Mouse (Mus musculus) erythroblast, embryonic 14.5 days (primary cell): ENCODE measurements around the gene Kcnip2. TPM values are rescaled to one million over a fixed set of nuclear protein-coding genes. Genes with fewer than 3 reads are reported as not detected.

Experiments used
- H3K27me3 ChIP-seq: 2 replicates; pipeline ENCODE4 v1.6.1; 2012; ENCODE audit warnings: inconsistent platforms; ENCODE audit not compliant: control insufficient read depth
- H3K36me3 ChIP-seq: 2 replicates; pipeline ENCODE4 v1.6.1; 2012; ENCODE audit warnings: mild to moderate bottlenecking, inconsistent platforms; ENCODE audit not compliant: control insufficient read depth
- H3K4me1 ChIP-seq: 2 replicates; pipeline ENCODE4 v1.6.1; 2012; ENCODE audit warnings: inconsistent platforms; ENCODE audit not compliant: control insufficient read depth
- H3K4me3 ChIP-seq: replicated peaks from 2 replicates; pipeline ENCODE3; 2012; ENCODE audit warnings: moderate library complexity, mild to moderate bottlenecking, inconsistent platforms
- H3K9me3 ChIP-seq: 2 replicates; pipeline ENCODE4 v1.6.1; 2012; ENCODE audit warnings: low read length, inconsistent platforms, mixed read lengths; ENCODE audit not compliant: control insufficient read depth
- GATA1 ChIP-seq: IDR thresholded peaks from 2 replicates; pipeline ENCODE4 v1.6.1; 2012; ENCODE audit warnings: low read length, inconsistent platforms, mixed read lengths
- TAL1 ChIP-seq: IDR thresholded peaks from 3 replicates; pipeline ENCODE4 v1.6.1; 2012; ENCODE audit warnings: low read length, inconsistent platforms, mixed read lengths
- polyA plus RNA-seq: library from polyadenylated mRNA; stranded (reverse); fragments of >175 nt; gene quantifications from 2 replicates; pipeline ENCODE4 v1.2.3, GENCODE M21; 2012

Gene Kcnip2
- 0.33 and 0.46 TPM in 2 replicates for polyA plus RNA-seq

- Histone ChIP-seq H3K4me3 (no peak within 1 kb of the TSS), H3K9me3 (no peaks in the 10 kb centered on the region), H3K36me3 (no peaks in the 10 kb centered on the region; the same call in 1 of the 2 replicates), H3K27me3 (peaks cover 66% of the 10 kb centered on the region), H3K4me1 (peaks cover 11% of the 10 kb centered on the region)
- TF ChIP-seq GATA1 = no peak
Observed at GRCm38 (mm10) chr19:45815831-45816405, at the start of gene Kcnip2. TSS of gene Kcnip2 (minus strand) at chr19:45816061.

- H3K4me1 ChIP-seq = no peaks in the 10 kb centered on the region
- no peaks in the 10 kb centered on the region for H3K9me3 ChIP-seq
- H3K4me3 ChIP-seq = no peak overlapping the region
- no peaks in the 10 kb centered on the region for H3K27me3 ChIP-seq
- H3K36me3 ChIP-seq = no peaks in the 10 kb centered on the region
- TF ChIP-seq TAL1 = no peak
- TF ChIP-seq GATA1 = no peak
Observed at GRCm38 (mm10) chr19:45855284-45855920, 39.5 kb upstream of the Kcnip2 start.

- Histone ChIP-seq H3K4me3 (no peak overlapping the region), H3K4me1 (no peaks in the 10 kb centered on the region), H3K27me3 (no peaks in the 10 kb centered on the region), H3K9me3 (no peaks in the 10 kb centered on the region), H3K36me3 (no peaks in the 10 kb centered on the region)
- TF ChIP-seq GATA1 (no peak), TAL1 (no peak)
Observed at GRCm38 (mm10) chr19:45854521-45854920, 38.7 kb upstream of the Kcnip2 start.

- Histone ChIP-seq H3K4me1 (no peaks in the 10 kb centered on the region), H3K4me3 (no peak overlapping the region), H3K9me3 (no peaks in the 10 kb centered on the region), H3K27me3 (no peaks in the 10 kb centered on the region), H3K36me3 (no peaks in the 10 kb centered on the region)
- no peak for TF ChIP-seq TAL1
- no peak for TF ChIP-seq GATA1
Observed at GRCm38 (mm10) chr19:45847733-45848093, 31.9 kb upstream of the Kcnip2 start.

- Histone ChIP-seq H3K4me3 (no peak overlapping the region), H3K9me3 (no peaks in the 10 kb centered on the region), H3K36me3 (no peaks in the 10 kb centered on the region), H3K4me1 (no peaks in the 10 kb centered on the region), H3K27me3 (no peaks in the 10 kb centered on the region)
- TF ChIP-seq TAL1 = no peak
- no peak for TF ChIP-seq GATA1
Observed at GRCm38 (mm10) chr19:45847016-45847732, 31.3 kb upstream of the Kcnip2 start.

- no peaks in the 10 kb centered on the region for H3K4me1 ChIP-seq
Observed at GRCm38 (mm10) chr19:45844209-45844608, 28.3 kb upstream of the Kcnip2 start.

GRCm38 (mm10) chr19:45843424-45843823 lies 27.6 kb upstream of the Kcnip2 start:
- H3K27me3 ChIP-seq = no peaks in the 10 kb centered on the region
- H3K4me3 ChIP-seq = no peak overlapping the region
- TF ChIP-seq TAL1 = no peak
- TF ChIP-seq GATA1 = no peak
- H3K9me3 ChIP-seq = no peaks in the 10 kb centered on the region
- no peaks in the 10 kb centered on the region for H3K4me1 ChIP-seq
- H3K36me3 ChIP-seq = no peaks in the 10 kb centered on the region

More at GRCm38 (mm10) chr19:45844209-45844608, 28.3 kb upstream of the Kcnip2 start:
- Histone ChIP-seq H3K9me3 (no peaks in the 10 kb centered on the region), H3K27me3 (no peaks in the 10 kb centered on the region), H3K4me3 (no peak overlapping the region), H3K36me3 (no peaks in the 10 kb centered on the region)
- TF ChIP-seq TAL1 = no peak
- TF ChIP-seq GATA1 = no peak

GRCm38 (mm10) chr19:45837050-45837994 lies 21.5 kb upstream of the Kcnip2 start:
- H3K36me3 ChIP-seq = no peaks in the 10 kb centered on the region
- TF ChIP-seq GATA1 (no peak), TAL1 (no peak)
- H3K27me3 ChIP-seq = no peaks in the 10 kb centered on the region
- H3K4me1 ChIP-seq = no peaks in the 10 kb centered on the region
- no peak overlapping the region for H3K4me3 ChIP-seq
- no peaks in the 10 kb centered on the region for H3K9me3 ChIP-seq
